Mouse (Mus musculus) lung, postnatal 4 days (tissue): ENCODE data around the gene Dock4.
"Not testable (repeated sequence)": the region's sequence is repeated elsewhere in the genome, so short reads cannot be mapped to it uniquely, and the experiment has no call there.

ENCODE experiments used
- DNase-seq, 2 experiments: peaks; one replicate each; pipeline ENCODE4 v3.0.0; 2021

Dock4 gene

GRCm38 (mm10) chr12:40832157-40832556 lies 386.4 kb downstream of the Dock4 start:
- peak in 1 of 2 experiments; percentile 38 for DNase-seq

GRCm38 (mm10) chr12:40836924-40837323 lies 391.2 kb downstream of the Dock4 start:
- DNase-seq, result no peak

GRCm38 (mm10) chr12:40837597-40838337 lies 392.0 kb downstream of the Dock4 start:
- DNase-seq, result peak; percentile 49 to 73

- peak; percentile 31 to 63 for DNase-seq
Observed at GRCm38 (mm10) chr12:40838338-40838695, 392.6 kb downstream of the Dock4 start.

- peak; percentile 23 to 50 for DNase-seq
Observed at GRCm38 (mm10) chr12:40838940-40839339, 393.2 kb downstream of the Dock4 start.

- DNase-seq, result no peak
Observed at GRCm38 (mm10) chr12:40839817-40840216, 394.1 kb downstream of the Dock4 start.

- DNase-seq, result no peak
Observed at GRCm38 (mm10) chr12:40842251-40842988, 396.7 kb downstream of the Dock4 start.

- no peak for DNase-seq
Observed at GRCm38 (mm10) chr12:40842991-40843390, 397.2 kb downstream of the Dock4 start.

- DNase-seq, result no peak
Observed at GRCm38 (mm10) chr12:40843474-40844080, 397.8 kb downstream of the Dock4 start.

GRCm38 (mm10) chr12:40844324-40844723 lies 398.6 kb downstream of the Dock4 start:
- DNase-seq, result no peak

- DNase-seq, result no peak
Observed at GRCm38 (mm10) chr12:40854705-40855367, 409.1 kb downstream of the Dock4 start.

- DNase-seq, result no peak
Observed at GRCm38 (mm10) chr12:40857466-40857865, 411.7 kb downstream of the Dock4 start.

- DNase-seq, result not testable (repeated sequence)
Observed at GRCm38 (mm10) chr12:40858763-40859162, 413.0 kb downstream of the Dock4 start.

GRCm38 (mm10) chr12:40870387-40870786 lies 424.6 kb downstream of the Dock4 start:
- no peak for DNase-seq

GRCm38 (mm10) chr12:40872716-40873115 lies 427.0 kb downstream of the Dock4 start:
- no peak for DNase-seq

- not testable (repeated sequence) for DNase-seq
Observed at GRCm38 (mm10) chr12:40873267-40873666, 427.5 kb downstream of the Dock4 start.

- DNase-seq, result no peak
Observed at GRCm38 (mm10) chr12:40884976-40885375, 439.2 kb downstream of the Dock4 start.

- no peak for DNase-seq
Observed at GRCm38 (mm10) chr12:40885377-40885776, 439.6 kb downstream of the Dock4 start.

GRCm38 (mm10) chr12:40887496-40887895 lies 441.7 kb downstream of the Dock4 start:
- DNase-seq, result no peak

GRCm38 (mm10) chr12:40888261-40888791 lies 442.6 kb downstream of the Dock4 start:
- no peak for DNase-seq

GRCm38 (mm10) chr12:40888829-40889228 lies 443.1 kb downstream of the Dock4 start:
- peak in 1 of 2 experiments; percentile 7 for DNase-seq

- no peak for DNase-seq
Observed at GRCm38 (mm10) chr12:40889534-40889933, 443.8 kb downstream of the Dock4 start.

- DNase-seq, result no peak
Observed at GRCm38 (mm10) chr12:40891168-40891567, 445.4 kb downstream of the Dock4 start.
